Mouse (Mus musculus) kidney, postnatal 4 days (tissue): Measurements from ENCODE around the gene Nhs.

ENCODE experiments used
- DNase-seq, 2 experiments: peaks; one replicate each; pipeline ENCODE4 v3.0.0; 2021; ENCODE audit warnings: mixed read lengths in 2 of 2

Gene Nhs

GRCm38 (mm10) chrX:162159637-162160611 lies at the start of gene Nhs:
Nhs (minus strand) TSS chrX:162159730.
- DNase-seq: peak; percentile 82 to 90

GRCm38 (mm10) chrX:162206350-162206884 lies 46.9 kb upstream of the Nhs start:
- DNase-seq: no peak

DNA sequence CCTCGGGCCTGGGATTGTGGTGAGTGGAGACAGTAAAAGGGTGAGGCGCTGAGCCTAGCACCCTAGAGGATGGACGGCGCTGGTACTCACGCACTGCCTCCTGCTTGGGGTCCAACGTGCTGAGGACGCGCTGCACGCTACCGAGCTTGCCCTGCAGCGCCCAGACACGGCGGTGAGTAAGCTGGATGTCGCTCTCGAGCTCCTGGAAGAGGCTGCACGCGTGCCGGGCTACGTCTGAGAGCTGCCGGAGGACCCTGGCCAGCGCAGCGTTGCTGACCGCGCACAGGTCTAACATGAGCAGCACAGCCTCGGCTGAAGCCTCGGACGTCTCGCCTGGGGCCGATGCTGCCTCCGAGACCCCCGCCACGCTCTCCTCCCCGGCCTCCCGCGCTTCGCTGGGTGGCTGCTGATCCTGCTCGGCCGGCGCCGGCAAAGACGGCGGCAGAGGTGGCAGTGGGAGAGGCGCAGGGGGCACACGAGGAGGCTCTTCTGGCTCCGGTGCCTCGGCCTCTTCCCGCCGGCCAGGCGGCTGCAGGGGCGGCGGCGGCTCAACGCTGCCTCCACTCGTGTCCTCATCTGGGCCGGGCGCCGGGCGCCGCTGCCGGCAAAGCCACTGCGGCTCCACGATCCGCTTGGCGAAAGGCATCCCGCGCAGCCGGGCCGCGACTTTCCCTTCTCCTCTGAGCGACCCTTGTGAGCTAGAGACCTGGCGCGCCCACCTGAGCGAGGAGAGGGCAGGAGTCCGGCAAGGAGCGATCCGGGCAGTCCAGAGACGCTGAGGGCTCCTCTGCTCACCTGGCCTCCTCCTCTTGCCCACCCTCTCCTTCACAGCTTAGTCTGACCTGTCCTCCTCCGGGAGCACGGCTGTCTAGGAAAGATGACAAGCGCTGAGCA lies 540 bp downstream of the Nhs start:
- peak; percentile 47 to 69 for DNase-seq

GRCm38 (mm10) chrX:162158142-162158541 lies 1.4 kb downstream of the Nhs start:
- peak; percentile 30 to 43 for DNase-seq

- peak in 1 of 2 experiments; percentile 23 for DNase-seq
These were observed 21.7 kb downstream of the Nhs start for GRCm38 (mm10) chrX:162137807-162138206.

DNA sequence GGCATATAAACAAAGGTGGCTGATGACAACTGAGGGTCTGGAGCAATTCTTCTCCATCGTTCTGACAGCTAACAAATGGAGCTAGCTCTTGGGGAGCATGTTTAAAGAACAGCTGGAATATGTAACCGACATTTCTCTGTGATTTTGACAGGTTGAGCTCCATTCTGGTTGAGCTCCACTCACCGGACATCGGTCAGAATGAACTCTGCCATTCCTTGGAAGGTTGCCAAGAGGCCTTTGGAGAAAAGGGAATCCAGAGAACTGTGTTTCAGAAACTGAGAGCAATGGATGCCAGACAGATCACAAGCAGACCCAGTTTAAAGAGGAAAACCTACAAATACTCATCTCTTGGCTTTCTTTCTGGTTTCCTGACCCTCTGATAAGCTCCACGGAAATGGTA lies 46.3 kb downstream of the Nhs start:
- peak; percentile 16 to 52 for DNase-seq

DNA sequence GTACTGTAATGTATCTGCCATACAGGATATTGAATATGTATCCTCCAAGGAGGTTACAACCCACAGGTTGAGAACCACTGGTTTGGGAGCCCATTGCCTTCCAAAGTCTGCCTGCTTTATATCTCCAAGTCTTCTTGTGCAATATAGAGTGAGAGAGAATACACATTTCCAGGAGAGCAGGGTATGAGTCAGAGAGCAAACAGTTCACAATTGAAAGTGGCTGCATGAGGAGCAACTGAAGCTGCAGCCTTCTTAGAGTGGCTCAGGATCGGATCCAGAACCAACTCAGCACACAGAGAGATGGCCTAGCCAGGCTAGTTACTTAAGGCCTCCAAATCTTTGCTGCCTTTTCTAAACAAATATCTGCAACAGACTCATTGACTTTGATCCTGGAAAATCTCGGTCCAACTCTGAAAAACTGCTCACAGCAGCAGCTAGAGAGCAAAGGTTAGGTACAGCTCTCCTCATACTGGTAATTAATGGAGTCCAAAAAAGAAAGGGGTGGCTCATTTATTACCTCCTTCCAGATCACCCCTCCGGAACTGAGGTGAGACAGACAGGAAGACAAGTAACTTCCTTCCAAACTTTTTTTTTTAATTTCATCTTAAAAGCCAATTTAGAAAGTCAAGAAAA lies 56.6 kb downstream of the Nhs start:
- DNase-seq: no peak

GRCm38 (mm10) chrX:162098364-162098763 lies 61.2 kb downstream of the Nhs start:
- DNase-seq: peak in 1 of 2 experiments; percentile 18

DNA sequence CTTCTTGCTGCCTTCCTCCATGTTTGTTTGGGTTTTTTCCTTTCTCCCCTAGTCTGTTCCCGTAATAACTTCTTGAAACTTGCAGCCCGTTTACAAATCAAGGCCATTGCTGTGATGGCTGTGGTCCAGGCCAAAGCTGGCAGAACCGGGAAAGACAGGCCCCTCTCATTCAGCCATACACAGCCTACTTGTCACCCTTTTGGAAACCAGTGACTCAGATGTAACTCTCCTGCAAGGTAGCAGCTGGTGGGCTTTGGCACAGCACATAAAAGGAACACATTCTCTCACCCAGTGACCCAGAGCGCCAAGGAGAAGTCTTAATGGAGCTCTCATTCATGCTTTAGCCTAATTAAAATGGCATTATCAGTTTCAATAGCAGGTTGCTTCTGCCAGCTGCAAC lies 72.2 kb downstream of the Nhs start:
- no peak for DNase-seq

- peak; percentile 45 to 55 for DNase-seq
These were observed 73.7 kb downstream of the Nhs start for GRCm38 (mm10) chrX:162085897-162086200.

DNA sequence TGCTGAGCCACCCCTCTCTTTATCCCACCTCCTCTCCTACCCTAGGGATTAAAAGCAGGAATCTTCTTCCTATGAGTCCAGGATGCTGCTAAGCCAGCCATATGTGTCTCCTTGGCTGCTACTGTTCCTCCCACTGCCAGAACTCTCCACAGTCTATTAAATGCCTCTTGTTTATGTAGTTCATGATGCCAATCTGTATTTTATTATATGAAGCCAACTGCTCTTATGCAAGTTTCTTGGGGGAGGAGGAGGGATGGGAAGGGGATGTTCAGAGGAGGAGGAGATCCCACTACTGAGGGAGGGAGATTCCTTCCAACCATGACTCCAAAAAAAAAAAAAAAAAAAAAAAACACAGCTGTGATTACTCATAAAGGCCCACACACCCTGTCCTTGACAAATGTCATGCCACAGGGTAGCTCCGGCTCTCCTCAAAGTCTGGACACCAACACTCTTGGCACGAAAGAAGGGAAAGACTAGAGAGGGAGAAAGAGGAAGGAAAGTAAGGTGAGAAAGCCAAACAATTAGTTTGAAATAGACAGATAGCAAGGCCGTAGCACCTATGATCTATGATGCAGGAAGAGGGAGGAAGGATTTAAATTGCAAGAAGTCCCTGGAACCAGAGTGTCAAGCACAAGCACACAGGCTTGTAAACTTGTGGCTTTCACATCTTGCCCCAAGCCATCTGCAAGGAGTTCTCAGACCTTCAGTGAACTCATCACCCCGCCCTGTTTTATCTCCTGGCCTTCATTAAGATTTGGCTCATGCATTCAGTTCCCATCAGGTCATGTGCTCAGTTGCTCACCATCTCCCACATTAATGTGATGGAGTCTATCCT lies 74.3 kb downstream of the Nhs start:
- no peak for DNase-seq

GRCm38 (mm10) chrX:162063164-162063563 lies 96.4 kb downstream of the Nhs start:
- no peak for DNase-seq

GRCm38 (mm10) chrX:162055635-162056034 lies 103.9 kb downstream of the Nhs start:
- DNase-seq: no peak

DNA sequence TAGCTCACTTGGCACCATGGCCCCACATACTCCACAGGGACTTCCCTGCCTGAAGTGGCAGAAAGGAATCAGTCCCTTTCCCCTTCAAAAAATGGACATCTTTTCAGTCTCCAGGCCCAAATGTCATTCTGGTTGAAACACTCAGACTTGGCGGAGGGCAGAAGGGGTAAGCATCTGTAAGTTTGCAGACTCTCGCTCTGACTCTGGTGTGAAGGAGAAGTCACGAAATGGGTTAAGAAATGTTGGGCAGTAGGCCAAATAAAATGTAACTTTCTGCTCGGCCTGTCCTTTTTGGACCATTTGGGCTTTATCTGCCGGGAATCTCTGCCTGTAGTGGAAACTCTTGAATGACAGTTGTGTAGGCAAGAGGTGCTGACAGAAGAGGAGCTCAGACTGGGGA lies 106.0 kb downstream of the Nhs start:
- DNase-seq: no peak

- no peak for DNase-seq
These were observed 107.0 kb downstream of the Nhs start for GRCm38 (mm10) chrX:162052534-162052933.

DNA sequence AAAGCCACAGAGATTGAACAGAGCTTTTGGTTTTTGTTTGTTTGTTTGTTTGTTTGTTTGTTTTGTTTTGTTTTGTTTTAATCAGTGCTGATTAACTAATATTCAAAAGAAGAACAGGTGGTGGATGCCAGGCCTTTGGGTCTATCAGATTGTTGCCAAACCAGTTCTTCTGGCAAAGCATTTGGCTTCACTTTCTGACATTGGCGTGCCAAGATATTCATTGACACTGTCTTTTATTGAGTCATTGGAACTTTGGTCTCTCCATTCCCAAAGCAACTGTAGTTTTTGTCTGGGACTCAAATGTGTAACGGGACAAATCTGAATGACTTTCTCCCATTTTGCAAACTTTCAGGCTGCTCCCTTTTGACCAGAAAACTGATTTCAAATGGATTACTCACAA lies 109.9 kb downstream of the Nhs start:
- no peak for DNase-seq

DNA sequence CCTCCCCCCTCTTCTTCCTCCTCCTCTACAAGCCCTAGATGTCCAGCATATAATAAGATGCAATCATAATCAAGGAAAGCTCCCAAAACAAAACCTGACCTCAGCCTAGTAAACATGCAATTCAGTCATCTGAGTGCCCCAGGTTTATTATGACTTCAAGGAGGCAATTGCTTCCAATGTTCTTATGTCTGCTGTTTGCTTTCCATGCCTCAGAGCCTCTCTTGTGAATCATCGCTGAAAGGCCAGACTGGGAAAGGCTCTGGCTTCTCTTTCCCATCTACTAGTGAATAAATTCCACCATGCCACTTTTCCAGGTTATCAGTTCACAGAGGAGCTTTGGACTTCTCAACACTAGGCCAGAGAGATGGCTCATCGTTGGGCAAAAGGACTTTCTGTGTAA lies 114.0 kb downstream of the Nhs start:
- no peak for DNase-seq

- no peak for DNase-seq
These were observed 115.4 kb downstream of the Nhs start for GRCm38 (mm10) chrX:162044109-162044508.

DNA sequence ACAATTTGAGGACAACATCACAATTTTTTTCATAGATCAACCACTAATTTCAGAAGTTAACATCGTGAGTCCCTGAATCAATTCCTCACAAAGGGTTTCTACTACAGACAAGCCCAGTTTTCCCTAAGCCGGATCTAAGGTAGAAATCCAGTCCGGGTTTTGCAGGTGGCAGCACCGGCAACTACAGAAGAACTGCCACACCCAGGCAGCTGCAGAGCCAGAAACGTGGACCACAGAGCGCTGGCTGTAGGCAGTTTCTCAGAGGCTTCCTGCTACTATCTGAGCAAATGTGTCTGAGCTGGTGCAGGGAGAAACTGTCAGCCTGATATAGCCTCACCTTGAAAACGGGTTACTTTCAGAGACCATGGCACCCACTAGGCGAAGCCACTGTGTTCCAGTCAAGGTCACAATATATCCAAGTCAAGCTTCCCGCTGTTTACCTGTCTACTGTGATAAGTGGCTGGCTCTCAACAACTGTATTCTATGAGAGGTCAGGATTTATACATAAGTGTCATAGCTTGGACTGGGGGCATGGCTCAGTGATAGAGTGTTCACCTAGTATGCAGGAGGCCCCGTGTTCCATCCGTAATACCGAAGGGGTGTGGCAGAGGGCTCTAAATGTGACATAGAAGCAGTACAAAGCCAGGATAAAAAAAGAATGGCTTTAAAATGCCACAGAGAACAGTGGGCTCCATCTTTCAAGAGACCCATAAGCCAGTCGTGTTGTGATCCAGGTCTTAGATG lies 134.1 kb downstream of the Nhs start:
- DNase-seq: peak; percentile 68 to 78

GRCm38 (mm10) chrX:162021724-162022123 lies 137.8 kb downstream of the Nhs start:
- no peak for DNase-seq

DNA sequence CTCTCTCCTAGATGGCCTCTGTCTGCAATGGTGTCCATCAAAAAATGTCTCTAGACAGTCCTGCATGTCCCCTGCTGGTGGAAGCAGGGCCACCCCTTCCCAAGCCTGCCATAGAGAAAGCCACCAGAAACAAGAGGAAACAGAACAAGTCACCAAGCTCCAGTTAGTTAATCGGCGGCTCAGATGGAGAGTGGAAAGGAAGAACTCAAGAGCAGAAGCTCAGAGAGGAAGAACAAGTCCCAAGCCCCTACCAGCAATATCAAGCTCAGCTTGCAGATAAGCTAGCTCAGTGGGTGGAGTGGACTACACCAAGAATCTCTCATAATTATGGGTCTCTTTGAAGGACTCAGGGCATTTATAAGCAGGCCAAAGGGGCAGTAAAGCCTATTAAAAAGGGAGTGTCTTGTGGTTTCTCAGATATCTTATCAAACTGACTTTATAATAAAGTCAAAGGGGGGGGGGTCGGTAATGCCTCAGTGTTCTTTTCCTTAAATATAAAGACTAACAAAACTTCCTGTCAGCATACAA lies 139.4 kb downstream of the Nhs start:
- no peak for DNase-seq
